8 mouse cellular contexts compared by ENCODE assay signal in the genomic region with DNA sequence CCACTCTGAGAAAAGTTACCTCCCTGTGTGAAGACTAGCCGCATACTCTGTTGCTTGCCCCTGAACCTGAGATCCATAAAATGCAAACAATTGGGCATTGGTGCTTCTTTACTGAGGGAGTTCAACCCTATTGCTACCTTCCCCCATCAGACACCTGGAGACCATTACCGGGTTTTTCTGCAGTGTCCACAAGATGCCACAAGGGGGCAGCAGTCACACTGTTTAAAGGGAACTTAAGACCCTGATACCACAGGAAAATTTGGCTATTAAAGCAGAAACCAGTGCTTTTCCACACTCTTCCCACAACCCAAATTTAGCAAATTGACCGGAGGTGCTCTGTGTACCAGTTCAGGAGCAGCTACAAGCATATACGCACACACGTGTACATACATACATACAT.
DNase-seq lines count a peak whose midpoint lies in the region; ATAC-seq and TF ChIP-seq lines count a peak whose summit lies in the region.

No protein-coding gene starts in this region.

- TF ChIP-seq EP300 in ES-Bruce4 (IDR thresholded peaks at IDR 0.05; ENCODE audit: insufficient read depth, low read depth, low read length) = no peak

- DNase-seq in hindbrain, embryonic 14.5 days (ENCODE audit: low spot score) = peak; percentile 94
- DNase-seq in 3T3-L1 (ENCODE audit: low read depth, low spot score) = peak; percentile 18
- DNase-seq in embryonic facial prominence, embryonic 10.5 days (ENCODE audit: low spot score) = peak; percentile 83
- DNase-seq in liver, embryonic 11.5 days (ENCODE audit: low spot score) = peak; percentile 49
- DNase-seq in testis, postnatal 10 days (ENCODE audit: low spot score) = peak; percentile 63
- no peak for DNase-seq in gastrocnemius, postnatal 25 days

- H3K4me3 ChIP-seq in hindbrain, embryonic 14.5 days (replicated peaks; ENCODE audit: low read length) = no peak overlapping the region
- H3K4me3 ChIP-seq in hindbrain, embryonic 12.5 days = no peak overlapping the region
- no peak overlapping the region for H3K4me3 ChIP-seq in ES-Bruce4 (ENCODE audit: low read depth, low read length)
- H3K4me3 ChIP-seq in embryonic facial prominence, embryonic 10.5 days = no peak overlapping the region
- H3K4me3 ChIP-seq in liver, embryonic 11.5 days (ENCODE audit: low read depth, low read length) = no peak overlapping the region

- no peak overlapping the region for H3K27ac ChIP-seq in hindbrain, embryonic 14.5 days
- no peak overlapping the region for H3K27ac ChIP-seq in hindbrain, embryonic 12.5 days
- no peak overlapping the region for H3K27ac ChIP-seq in ES-Bruce4 (ENCODE audit: insufficient read depth, low read length)
- H3K27ac ChIP-seq in embryonic facial prominence, embryonic 10.5 days (replicated peaks) = no peak overlapping the region
- H3K27ac ChIP-seq in liver, embryonic 11.5 days (ENCODE audit: low read depth, low read length) = no peak overlapping the region

- H3K36me3 ChIP-seq in hindbrain, embryonic 14.5 days (replicated peaks; ENCODE audit: control insufficient read depth, insufficient read depth) = no peaks in the 10 kb centered on the region
- no peaks in the 10 kb centered on the region for H3K36me3 ChIP-seq in hindbrain, embryonic 12.5 days
- no peaks in the 10 kb centered on the region for H3K36me3 ChIP-seq in ES-Bruce4 (ENCODE audit: control insufficient read depth, insufficient read depth, low read length, poor library complexity, severe bottlenecking)
- H3K36me3 ChIP-seq in embryonic facial prominence, embryonic 10.5 days (replicated peaks) = no peaks in the 10 kb centered on the region
- H3K36me3 ChIP-seq in liver, embryonic 11.5 days (ENCODE audit: control insufficient read depth, insufficient read depth, low read length) = no peaks in the 10 kb centered on the region

- H3K9ac ChIP-seq in hindbrain, embryonic 14.5 days = no peak overlapping the region
- no peak overlapping the region for H3K9ac ChIP-seq in hindbrain, embryonic 12.5 days
- no peak overlapping the region for H3K9ac ChIP-seq in ES-Bruce4 (ENCODE audit: low read depth, poor library complexity, severe bottlenecking)
- no peak overlapping the region for H3K9ac ChIP-seq in liver, embryonic 11.5 days (ENCODE audit: low read depth, low read length)

- H3K4me2 ChIP-seq in hindbrain, embryonic 14.5 days (replicated peaks) = no peak overlapping the region
- H3K4me2 ChIP-seq in hindbrain, embryonic 12.5 days (replicated peaks) = no peak overlapping the region
- no peak overlapping the region for H3K4me2 ChIP-seq in liver, embryonic 11.5 days

- WGBS in hindbrain, embryonic 14.5 days = 40% methylated on average over 5 of the region's 5 CpGs
- 38% methylated on average over 5 of the region's 5 CpGs for WGBS in hindbrain, embryonic 12.5 days
- 39% methylated on average over 5 of the region's 5 CpGs for WGBS in embryonic facial prominence, embryonic 10.5 days
- 35% methylated on average over 5 of the region's 5 CpGs for WGBS in liver, embryonic 11.5 days

- TF ChIP-seq POLR2A in ES-Bruce4 (IDR thresholded peaks at IDR 0.05; ENCODE audit: insufficient read depth, low read length) = no peak

- no peaks in the 10 kb centered on the region for H3K9me3 ChIP-seq in hindbrain, embryonic 14.5 days (ENCODE audit: control insufficient read depth, low read length)
- no peaks in the 10 kb centered on the region for H3K9me3 ChIP-seq in hindbrain, embryonic 12.5 days (replicated peaks)
- no peaks in the 10 kb centered on the region for H3K9me3 ChIP-seq in ES-Bruce4 (replicated peaks; ENCODE audit: control insufficient read depth, insufficient read depth, low read length, poor library complexity, severe bottlenecking)
- H3K9me3 ChIP-seq in embryonic facial prominence, embryonic 10.5 days = no peaks in the 10 kb centered on the region
- no peaks in the 10 kb centered on the region for H3K9me3 ChIP-seq in liver, embryonic 11.5 days (ENCODE audit: control insufficient read depth, low read length)

- no peak for ATAC-seq in hindbrain, embryonic 14.5 days (ENCODE audit: low FRiP score)
- ATAC-seq in hindbrain, embryonic 12.5 days (ENCODE audit: low FRiP score) = no peak
- ATAC-seq in liver, embryonic 11.5 days (replicated peaks; ENCODE audit: low FRiP score) = no peak

- TF ChIP-seq CTCF in ES-Bruce4 (IDR thresholded peaks at IDR 0.05; ENCODE audit: low read depth, low read length) = peak; percentile 53

- H3K27me3 ChIP-seq in hindbrain, embryonic 14.5 days (ENCODE audit: control insufficient read depth, insufficient read depth, low read length) = no peaks in the 10 kb centered on the region
- peaks cover 3% of the 10 kb centered on the region; the same call in 1 of the 2 replicates for H3K27me3 ChIP-seq in hindbrain, embryonic 12.5 days
- H3K27me3 ChIP-seq in ES-Bruce4 (ENCODE audit: control insufficient read depth, insufficient read depth, low read length, poor library complexity, severe bottlenecking) = no peaks in the 10 kb centered on the region
- H3K27me3 ChIP-seq in embryonic facial prominence, embryonic 10.5 days (replicated peaks; ENCODE audit: low read depth, poor library complexity, severe bottlenecking) = peaks cover 78% of the 10 kb centered on the region
- 0 out of 2 replicates have a peak, but pooled peaks cover 2% of the 10 kb centered on the region for H3K27me3 ChIP-seq in liver, embryonic 11.5 days (replicated peaks; ENCODE audit: control insufficient read depth, insufficient read depth, low read length)

- H3K4me1 ChIP-seq in hindbrain, embryonic 14.5 days (replicated peaks; ENCODE audit: control insufficient read depth, insufficient read depth, low read length) = peaks cover 11% of the 10 kb centered on the region
- peaks cover 13% of the 10 kb centered on the region for H3K4me1 ChIP-seq in hindbrain, embryonic 12.5 days
- H3K4me1 ChIP-seq in ES-Bruce4 (ENCODE audit: control insufficient read depth, insufficient read depth, low read length) = no peaks in the 10 kb centered on the region
- H3K4me1 ChIP-seq in embryonic facial prominence, embryonic 10.5 days = peaks cover 21% of the 10 kb centered on the region
- no peaks in the 10 kb centered on the region for H3K4me1 ChIP-seq in liver, embryonic 11.5 days (replicated peaks; ENCODE audit: control insufficient read depth, insufficient read depth, low read length)
